Mouse (Mus musculus) liver, adult 2 months (tissue): ENCODE measurements at regions not wholly inside any gene's neighbourhood (a gene's known extent, or its start where the extent isn't known, plus 50 kb on each side); places are given as distances from the start of the nearest gene placed in this dataset.

Source experiments
- CTCF ChIP-seq: fragments of 200-500 bp; IDR thresholded peaks from 2 replicates; pipeline ENCODE4 v1.5.1; 2011; ENCODE audit warnings: low read depth, low read length, control low read depth
- POLR2A ChIP-seq: fragments of 200-500 bp; IDR thresholded peaks from 2 replicates; pipeline ENCODE4 v1.6.1; 2011; ENCODE audit warnings: low read length, control low read depth; ENCODE audit not compliant: insufficient read depth; ENCODE audit errors: extremely low read depth

GRCm38 (mm10) chr7:40071313-40071712 lies 553.7 kb downstream of the Zfp619 start:
- TF ChIP-seq CTCF (no peak), POLR2A (no peak)
